Mouse (Mus musculus): ENCODE results near the gene Clec4a3.

- no peak for TF ChIP-seq CTCF (IDR thresholded peaks at IDR 0.05; ENCODE audit: control insufficient read depth, insufficient read depth, insufficient read length)
- TF ChIP-seq FOSL1 (IDR thresholded peaks at IDR 0.05; ENCODE audit: insufficient read depth, low read length, poor library complexity, severe bottlenecking): no peak
- no peak for TF ChIP-seq USF1 (IDR thresholded peaks at IDR 0.05; ENCODE audit: low read depth)
- TF ChIP-seq MAX (IDR thresholded peaks at IDR 0.05): no peak
- no peak for TF ChIP-seq MYOG (IDR thresholded peaks at IDR 0.05; ENCODE audit: control insufficient read depth, extremely low read depth, insufficient read length)
These were observed at the start of gene Clec4a3 for GRCm38 (mm10) chr6:122952401-122952800.
